Mouse (Mus musculus): ENCODE measurements around the gene Tmed4. TPM values are rescaled to one million over a fixed set of nuclear protein-coding genes. Genes with fewer than 3 reads are reported as not detected.
"Not testable (repeated sequence)": the region's sequence is repeated elsewhere in the genome, so short reads cannot be mapped to it uniquely, and the experiment has no call there.

Tmed4 gene
- polyA plus RNA-seq, 1 experiment from 2014 or later = 123 TPM

- Histone ChIP-seq H3K27ac (peak within 1 kb of the TSS; percentile 94), H3K9me3 (no peaks in the 10 kb centered on the region), H3K4me2 (peak within 1 kb of the TSS; percentile 83), H3K36me3 (replicated peaks) (peaks cover 50% of the 10 kb centered on the region), H3K27me3 (replicated peaks) (no peaks in the 10 kb centered on the region), H3K9ac (peak within 1 kb of the TSS; percentile 72), H3K4me3 (peak within 1 kb of the TSS; percentile 64), H3K4me1 (peaks cover 26% of the 10 kb centered on the region)
- 1% methylated on average over 50 of the region's 50 CpGs for WGBS
- ATAC-seq (replicated peaks) = peak; percentile 97
These were observed 7.1 kb downstream of the Tmed4 start, which contains the start of gene Ddx56 for GRCm38 (mm10) chr11:6267320-6268254. Ddx56 (minus strand) TSS chr11:6267772.

GRCm38 (mm10) chr11:6266621-6267020 lies 8.0 kb downstream of the Tmed4 start:
- H3K9me3 ChIP-seq = no peaks in the 10 kb centered on the region
- no peak overlapping the region for H3K27ac ChIP-seq
- peaks cover 50% of the 10 kb centered on the region for H3K36me3 ChIP-seq (replicated peaks)
- WGBS = 75% methylated on average over 9 of the region's 9 CpGs
- H3K9ac ChIP-seq = peak overlapping the region; percentile 72
- no peak for ATAC-seq (replicated peaks)
- H3K4me2 ChIP-seq = peak overlapping the region; percentile 83
- H3K27me3 ChIP-seq (replicated peaks) = no peaks in the 10 kb centered on the region
- peak overlapping the region; percentile 64 for H3K4me3 ChIP-seq
- peaks cover 18% of the 10 kb centered on the region for H3K4me1 ChIP-seq

GRCm38 (mm10) chr11:6261434-6262082 lies 13.1 kb downstream of the Tmed4 start:
- Histone ChIP-seq H3K4me3 (no peak overlapping the region), H3K4me1 (peaks cover 6% of the 10 kb centered on the region), H3K9ac (no peak overlapping the region), H3K9me3 (no peaks in the 10 kb centered on the region), H3K36me3 (replicated peaks) (peaks cover 61% of the 10 kb centered on the region), H3K4me2 (no peak overlapping the region), H3K27me3 (replicated peaks) (no peaks in the 10 kb centered on the region), H3K27ac (no peak overlapping the region)
- 73% methylated on average over 10 of the region's 10 CpGs for WGBS
- peak; percentile 21; the same call in 1 of the 2 replicates for ATAC-seq (replicated peaks)

- peaks cover 54% of the 10 kb centered on the region for H3K36me3 ChIP-seq (replicated peaks)
- no peaks in the 10 kb centered on the region for H3K4me1 ChIP-seq
- H3K27ac ChIP-seq = no peak overlapping the region
- H3K9me3 ChIP-seq = no peaks in the 10 kb centered on the region
- no peak for ATAC-seq (replicated peaks)
- WGBS = 94% methylated on average over 7 of the region's 7 CpGs
- H3K4me2 ChIP-seq = no peak overlapping the region
- H3K4me3 ChIP-seq = no peak overlapping the region
- H3K27me3 ChIP-seq (replicated peaks) = no peaks in the 10 kb centered on the region
- no peak overlapping the region for H3K9ac ChIP-seq
These were observed 15.3 kb downstream of the Tmed4 start for GRCm38 (mm10) chr11:6259413-6259812.

GRCm38 (mm10) chr11:6256490-6257072 lies 18.1 kb downstream of the Tmed4 start:
- Histone ChIP-seq H3K4me1 (no peaks in the 10 kb centered on the region), H3K4me3 (no peak overlapping the region), H3K4me2 (no peak overlapping the region), H3K27me3 (replicated peaks) (no peaks in the 10 kb centered on the region), H3K9ac (no peak overlapping the region), H3K27ac (no peak overlapping the region), H3K9me3 (no peaks in the 10 kb centered on the region), H3K36me3 (replicated peaks) (peaks cover 32% of the 10 kb centered on the region; the same call in 1 of the 2 replicates)
- peak; percentile 40; the same call in 1 of the 2 replicates for ATAC-seq (replicated peaks)
- WGBS = 74% methylated on average over 6 of the region's 6 CpGs

GRCm38 (mm10) chr11:6254602-6255001 lies 20.1 kb downstream of the Tmed4 start:
- H3K4me1 ChIP-seq; H3K27ac ChIP-seq; H3K4me3 ChIP-seq; H3K27me3 ChIP-seq (replicated peaks); H3K4me2 ChIP-seq; H3K9me3 ChIP-seq; ATAC-seq (replicated peaks); H3K9ac ChIP-seq: not testable (repeated sequence)
- 98% methylated on average over 2 of the region's 2 CpGs for WGBS
- peaks cover 18% of the 10 kb centered on the region; the same call in 1 of the 2 replicates for H3K36me3 ChIP-seq (replicated peaks)

- Histone ChIP-seq H3K9ac (no peak overlapping the region), H3K27me3 (replicated peaks) (no peaks in the 10 kb centered on the region), H3K4me3 (no peak overlapping the region), H3K9me3 (no peaks in the 10 kb centered on the region), H3K36me3 (replicated peaks) (no peaks in the 10 kb centered on the region; the same call in 1 of the 2 replicates), H3K4me2 (no peak overlapping the region), H3K4me1 (no peaks in the 10 kb centered on the region), H3K27ac (no peak overlapping the region)
- ATAC-seq (replicated peaks) = no peak
- WGBS = 91% methylated on average over 4 of the region's 4 CpGs
These were observed 21.8 kb downstream of the Tmed4 start for GRCm38 (mm10) chr11:6252824-6253223.

- H3K4me3 ChIP-seq = no peak overlapping the region
- no peak for ATAC-seq (replicated peaks)
- 94% methylated on average over 5 of the region's 5 CpGs for WGBS
These were observed 22.4 kb downstream of the Tmed4 start for GRCm38 (mm10) chr11:6252248-6252647.

GRCm38 (mm10) chr11:6244707-6245106 lies 30.0 kb downstream of the Tmed4 start:
- Histone ChIP-seq H3K27ac (no peak overlapping the region), H3K9me3 (no peaks in the 10 kb centered on the region), H3K4me3 (no peak overlapping the region), H3K4me1 (no peaks in the 10 kb centered on the region), H3K4me2 (no peak overlapping the region), H3K36me3 (replicated peaks) (no peaks in the 10 kb centered on the region), H3K27me3 (replicated peaks) (no peaks in the 10 kb centered on the region), H3K9ac (no peak overlapping the region)
- 41% methylated on average over 19 of the region's 19 CpGs for WGBS
- no peak for ATAC-seq (replicated peaks)

More at GRCm38 (mm10) chr11:6252248-6252647, 22.4 kb downstream of the Tmed4 start:
- Histone ChIP-seq H3K27me3 (replicated peaks) (no peaks in the 10 kb centered on the region), H3K36me3 (replicated peaks) (no peaks in the 10 kb centered on the region), H3K4me2 (no peak overlapping the region), H3K9me3 (no peaks in the 10 kb centered on the region), H3K4me1 (no peaks in the 10 kb centered on the region), H3K27ac (no peak overlapping the region), H3K9ac (no peak overlapping the region)

- 92% methylated on average over 4 of the region's 4 CpGs for WGBS
- Histone ChIP-seq H3K9me3 (no peaks in the 10 kb centered on the region; the same call in 1 of the 2 replicates), H3K4me3 (no peak overlapping the region), H3K4me1 (no peaks in the 10 kb centered on the region), H3K27ac (no peak overlapping the region), H3K9ac (no peak overlapping the region), H3K27me3 (replicated peaks) (no peaks in the 10 kb centered on the region), H3K4me2 (no peak overlapping the region), H3K36me3 (replicated peaks) (no peaks in the 10 kb centered on the region)
- no peak for ATAC-seq (replicated peaks)
These were observed 41.6 kb downstream of the Tmed4 start for GRCm38 (mm10) chr11:6233025-6233424.

GRCm38 (mm10) chr11:6230012-6230411 lies 44.7 kb downstream of the Tmed4 start, which contains the start of gene Npc1l1:
Npc1l1 (minus strand) TSS chr11:6230143.
- Histone ChIP-seq H3K4me2 (no peak within 1 kb of the TSS), H3K9me3 (no peaks in the 10 kb centered on the region; the same call in 1 of the 2 replicates), H3K9ac (no peak within 1 kb of the TSS), H3K36me3 (replicated peaks) (no peaks in the 10 kb centered on the region), H3K27me3 (replicated peaks) (no peaks in the 10 kb centered on the region), H3K27ac (no peak within 1 kb of the TSS), H3K4me3 (no peak within 1 kb of the TSS), H3K4me1 (no peaks in the 10 kb centered on the region)
- no peak for ATAC-seq (replicated peaks)
- WGBS = 90% methylated on average over 7 of the region's 7 CpGs
